Mouse (Mus musculus) hindbrain, embryonic 13.5 days (tissue): ENCODE data around the gene Amd1. TPM values are rescaled to one million over a fixed set of nuclear protein-coding genes. Genes with fewer than 3 reads are reported as not detected.

Experiments used
- ATAC-seq: fragments of 200-750 bp; cut with Nextera tagmentation; 2 replicates; pipeline ENCODE4 v1.8.0; 2017; ENCODE audit warnings: moderate TSS enrichment; ENCODE audit not compliant: low FRiP score
- H3K27ac ChIP-seq: fragments of 300-500 bp; sonication (generic); 2 replicates; pipeline ENCODE4 v1.5.1; 2015; ENCODE audit warnings: inconsistent platforms, mild to moderate bottlenecking, moderate library complexity
- H3K27me3 ChIP-seq: fragments of 300-500 bp; sonication (generic); 2 replicates; pipeline ENCODE4 v1.6.1; 2015; ENCODE audit warnings: mild to moderate bottlenecking, inconsistent platforms
- H3K36me3 ChIP-seq: fragments of 300-500 bp; sonication (generic); 2 replicates; pipeline ENCODE4 v1.6.1; 2015; ENCODE audit warnings: mild to moderate bottlenecking, inconsistent platforms
- H3K4me1 ChIP-seq: fragments of 300-500 bp; sonication (generic); replicated peaks from 2 replicates; pipeline ENCODE4 v1.6.1; 2015; ENCODE audit warnings: inconsistent platforms
- H3K4me2 ChIP-seq: fragments of 300-500 bp; sonication (generic); 2 replicates; pipeline ENCODE4 v1.6.1; 2015; ENCODE audit warnings: inconsistent platforms, mild to moderate bottlenecking, moderate library complexity
- H3K4me3 ChIP-seq: fragments of 300-500 bp; sonication (generic); 2 replicates; pipeline ENCODE4 v1.5.1; 2015; ENCODE audit warnings: mild to moderate bottlenecking, inconsistent platforms
- H3K9ac ChIP-seq: fragments of 300-500 bp; sonication (generic); 2 replicates; pipeline ENCODE4 v1.6.1; 2015; ENCODE audit warnings: mild to moderate bottlenecking, inconsistent platforms
- H3K9me3 ChIP-seq: fragments of 300-500 bp; sonication (generic); 2 replicates; pipeline ENCODE4 v1.6.1; 2016; ENCODE audit warnings: inconsistent platforms
- WGBS: fragments of 180-500 bp; shearing (Covaris S2); methylation state at CpG from one replicate; pipeline ENCODE4 v1.1.7; 2015; 5-methylcytosine and 5-hydroxymethylcytosine counted together
- polyA plus RNA-seq: library from polyadenylated mRNA; unstranded; fragments of >200 nt; fragmentation: Nextera tagmentation; extraction: Ambion mirVana; gene quantifications from 2 replicates; pipeline ENCODE4 v1.2.1, GENCODE M21; 2015

The Amd1 gene
- polyA plus RNA-seq = 40.4 and 43.3 TPM in 2 replicates

- WGBS = under 1% methylated on average over 55 of the region's 55 CpGs
- Histone ChIP-seq H3K4me1 (peaks cover 26% of the 10 kb centered on the region), H3K4me3 (peak within 1 kb of the TSS; percentile 97), H3K36me3 (no peaks in the 10 kb centered on the region), H3K4me2 (peak within 1 kb of the TSS; percentile 75), H3K9ac (peak within 1 kb of the TSS; percentile 97), H3K9me3 (no peaks in the 10 kb centered on the region), H3K27ac (peak within 1 kb of the TSS; percentile 99), H3K27me3 (no peaks in the 10 kb centered on the region)
- peak; percentile 98 for ATAC-seq
These were observed at the start of gene Amd1 for GRCm38 (mm10) chr10:40302140-40302985. Gene Amd1 (minus strand): TSS chr10:40302186.

GRCm38 (mm10) chr10:40351156-40351555 lies 49.2 kb upstream of the Amd1 start:
- Histone ChIP-seq H3K4me2 (peak overlapping the region; percentile 63), H3K27ac (no peak overlapping the region), H3K36me3 (no peaks in the 10 kb centered on the region), H3K9ac (peak overlapping the region; percentile 92; the same call in 1 of the 2 replicates), H3K4me3 (peak overlapping the region; percentile 91), H3K4me1 (peaks cover 29% of the 10 kb centered on the region), H3K27me3 (no peaks in the 10 kb centered on the region), H3K9me3 (no peaks in the 10 kb centered on the region)
- WGBS = 52% methylated on average over 4 of the region's 4 CpGs
- no peak for ATAC-seq

- no peaks in the 10 kb centered on the region for H3K27me3 ChIP-seq
- H3K36me3 ChIP-seq = no peaks in the 10 kb centered on the region
- H3K4me3 ChIP-seq = peak overlapping the region; percentile 91
- no peaks in the 10 kb centered on the region for H3K9me3 ChIP-seq
- peak overlapping the region; percentile 92 for H3K9ac ChIP-seq
- H3K4me1 ChIP-seq = peaks cover 29% of the 10 kb centered on the region
- WGBS = 56% methylated on average over 12 of the region's 12 CpGs
- H3K27ac ChIP-seq = peak overlapping the region; percentile 96; the same call in 1 of the 2 replicates
- no peak for ATAC-seq
- H3K4me2 ChIP-seq = peak overlapping the region; percentile 63
These were observed 48.4 kb upstream of the Amd1 start for GRCm38 (mm10) chr10:40350245-40350932.

- peak overlapping the region; percentile 91 for H3K4me3 ChIP-seq
- ATAC-seq = peak; percentile 60
- no peaks in the 10 kb centered on the region for H3K36me3 ChIP-seq
- H3K9me3 ChIP-seq = no peaks in the 10 kb centered on the region
- peak overlapping the region; percentile 96 for H3K27ac ChIP-seq
- WGBS = under 1% methylated on average over 59 of the region's 62 CpGs
- no peaks in the 10 kb centered on the region for H3K27me3 ChIP-seq
- peak overlapping the region; percentile 92 for H3K9ac ChIP-seq
- peaks cover 29% of the 10 kb centered on the region for H3K4me1 ChIP-seq
- peak overlapping the region; percentile 63 for H3K4me2 ChIP-seq
These were observed 47.7 kb upstream of the Amd1 start for GRCm38 (mm10) chr10:40349631-40350177.

GRCm38 (mm10) chr10:40348566-40349536 lies 46.9 kb upstream of the Amd1 start:
- peaks cover 25% of the 10 kb centered on the region for H3K4me1 ChIP-seq
- H3K4me3 ChIP-seq = peak overlapping the region; percentile 91
- H3K9ac ChIP-seq = peak overlapping the region; percentile 92
- ATAC-seq = peak; percentile 98
- no peaks in the 10 kb centered on the region for H3K27me3 ChIP-seq
- no peaks in the 10 kb centered on the region for H3K36me3 ChIP-seq
- no peaks in the 10 kb centered on the region for H3K9me3 ChIP-seq
- peak overlapping the region; percentile 96 for H3K27ac ChIP-seq
- WGBS = under 1% methylated on average over 76 of the region's 76 CpGs
- peak overlapping the region; percentile 69 for H3K4me2 ChIP-seq

- ATAC-seq = no peak
- H3K4me1 ChIP-seq = peaks cover 21% of the 10 kb centered on the region
- H3K36me3 ChIP-seq = no peaks in the 10 kb centered on the region
- WGBS = 81% methylated on average over 9 of the region's 9 CpGs
- no peak overlapping the region for H3K9ac ChIP-seq
- 0 out of 2 replicates have a peak overlapping the region, but pooled peaks have one; percentile 92 for H3K27ac ChIP-seq
- peak overlapping the region; percentile 69 for H3K4me2 ChIP-seq
- no peaks in the 10 kb centered on the region for H3K9me3 ChIP-seq
- H3K4me3 ChIP-seq = peak overlapping the region; percentile 91; the same call in 1 of the 2 replicates
- H3K27me3 ChIP-seq = no peaks in the 10 kb centered on the region
These were observed 45.5 kb upstream of the Amd1 start for GRCm38 (mm10) chr10:40347461-40347954.

GRCm38 (mm10) chr10:40346776-40347403 lies 44.9 kb upstream of the Amd1 start:
- no peak overlapping the region for H3K9ac ChIP-seq
- no peak overlapping the region for H3K27ac ChIP-seq
- peaks cover 20% of the 10 kb centered on the region for H3K4me1 ChIP-seq
- no peaks in the 10 kb centered on the region for H3K36me3 ChIP-seq
- H3K4me3 ChIP-seq = no peak overlapping the region
- ATAC-seq = no peak
- no peaks in the 10 kb centered on the region for H3K27me3 ChIP-seq
- no peak overlapping the region for H3K4me2 ChIP-seq
- WGBS = 88% methylated on average over 3 of the region's 3 CpGs
- no peaks in the 10 kb centered on the region for H3K9me3 ChIP-seq

GRCm38 (mm10) chr10:40342036-40342435 lies 40.0 kb upstream of the Amd1 start:
- Histone ChIP-seq H3K36me3 (no peaks in the 10 kb centered on the region), H3K4me2 (no peak overlapping the region), H3K27me3 (no peaks in the 10 kb centered on the region), H3K9ac (no peak overlapping the region), H3K4me3 (no peak overlapping the region), H3K9me3 (no peaks in the 10 kb centered on the region), H3K4me1 (0 out of 2 replicates have a peak, but pooled peaks cover 3% of the 10 kb centered on the region), H3K27ac (no peak overlapping the region)
- 84% methylated on average over 4 of the region's 4 CpGs for WGBS
- ATAC-seq = no peak

GRCm38 (mm10) chr10:40339351-40339964 lies 37.5 kb upstream of the Amd1 start, which contains the start of gene Cdk19:
Gene Cdk19 (plus strand): TSS chr10:40339564.
- Histone ChIP-seq H3K9ac (no peak within 1 kb of the TSS), H3K36me3 (no peaks in the 10 kb centered on the region), H3K4me3 (no peak within 1 kb of the TSS), H3K27me3 (no peaks in the 10 kb centered on the region), H3K9me3 (no peaks in the 10 kb centered on the region), H3K27ac (no peak within 1 kb of the TSS), H3K4me1 (0 out of 2 replicates have a peak, but pooled peaks cover 3% of the 10 kb centered on the region), H3K4me2 (no peak within 1 kb of the TSS)
- WGBS = 46% methylated on average over 13 of the region's 13 CpGs
- ATAC-seq = no peak

- Histone ChIP-seq H3K27ac (no peak overlapping the region), H3K4me1 (no peaks in the 10 kb centered on the region), H3K27me3 (no peaks in the 10 kb centered on the region), H3K36me3 (no peaks in the 10 kb centered on the region), H3K9ac (no peak overlapping the region), H3K9me3 (0 out of 2 replicates have a peak, but pooled peaks cover 3% of the 10 kb centered on the region), H3K4me2 (no peak overlapping the region), H3K4me3 (no peak overlapping the region)
- no peak for ATAC-seq
- 73% methylated on average over 6 of the region's 6 CpGs for WGBS
These were observed 30.9 kb upstream of the Amd1 start for GRCm38 (mm10) chr10:40332864-40333263.
